Mouse (Mus musculus): ENCODE measurements at regions not wholly inside any gene's neighbourhood (a gene's known extent, or its start where the extent isn't known, plus 50 kb on each side); places are given as distances from the start of the nearest gene placed in this dataset.

DNA sequence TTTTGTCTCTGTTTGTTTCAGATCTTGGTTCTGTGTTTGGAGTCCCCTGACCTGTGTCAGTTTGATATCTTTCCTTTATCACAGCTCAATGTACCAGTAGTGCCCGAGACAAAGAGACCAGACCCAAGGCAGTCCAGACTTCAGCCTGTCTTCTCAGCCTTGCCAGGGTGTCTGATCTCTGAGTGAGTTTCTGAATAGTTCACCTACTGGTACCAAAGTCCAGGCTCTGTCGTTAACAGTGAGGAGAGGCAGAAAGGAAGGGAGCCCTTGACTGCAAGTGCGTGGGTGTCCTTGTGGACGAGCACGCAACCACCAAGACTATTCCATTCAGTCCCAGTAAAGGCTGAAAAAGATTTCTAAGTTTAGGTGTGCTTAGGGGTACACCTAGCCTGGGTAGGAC lies 50.8 kb upstream of the Haao start:
- TF ChIP-seq POLR2A (IDR thresholded peaks at IDR 0.05; ENCODE audit: extremely low read depth, insufficient read depth, low read length), result no peak
- TF ChIP-seq CTCF (IDR thresholded peaks at IDR 0.05; ENCODE audit: extremely low read depth, insufficient read depth, low read length), result no peak

Data from cortical plate, adult 2 months (tissue).